Mouse (Mus musculus) liver, adult 2 months (tissue): ENCODE measurements around the gene Tmem243.

Experiments used
- CTCF ChIP-seq: fragments of 200-500 bp; IDR thresholded peaks from 2 replicates; pipeline ENCODE4 v1.5.1; 2011; ENCODE audit warnings: low read depth, low read length, control low read depth
- POLR2A ChIP-seq: fragments of 200-500 bp; IDR thresholded peaks from 2 replicates; pipeline ENCODE4 v1.6.1; 2011; ENCODE audit warnings: low read length, control low read depth; ENCODE audit not compliant: insufficient read depth; ENCODE audit errors: extremely low read depth

DNA sequence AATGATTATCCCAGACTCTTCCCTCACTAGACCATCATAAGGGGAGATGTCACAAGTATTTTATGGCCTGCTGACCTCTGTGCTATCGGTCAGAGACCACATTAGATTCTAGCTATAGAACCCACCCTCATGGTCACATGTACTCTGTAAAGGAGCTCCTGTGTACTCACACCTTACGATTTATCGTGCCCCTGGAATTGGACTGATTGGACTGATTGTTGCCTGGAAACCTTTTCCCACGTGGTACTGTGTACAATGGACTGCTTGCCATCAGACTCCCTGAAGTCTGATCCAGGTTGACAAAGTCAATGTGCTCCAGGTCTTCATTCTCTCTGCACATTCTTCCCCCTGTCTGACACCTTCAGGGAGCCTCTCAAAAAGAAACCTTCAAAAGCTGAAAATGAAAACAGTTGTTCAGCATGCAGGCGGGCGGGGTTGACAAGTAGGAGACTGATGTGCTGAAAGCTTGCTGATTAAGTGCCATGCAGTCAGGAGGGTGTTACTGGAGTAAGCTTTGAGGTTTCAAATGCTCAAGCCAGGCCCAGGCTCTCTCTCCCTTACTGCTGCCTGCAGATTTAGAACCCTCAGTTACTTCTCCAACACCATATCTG is 30.8 kb upstream of the Tmem243 start:
- TF ChIP-seq POLR2A (no peak), CTCF (no peak)
